Mouse (Mus musculus) intestine, embryonic 14.5 days (tissue): Measurements from ENCODE around the gene Ddost. TPM values are rescaled to one million over a fixed set of nuclear protein-coding genes. Genes with fewer than 3 reads are reported as not detected.

Experiments
- ATAC-seq: fragments of 200-750 bp; cut with Nextera tagmentation; replicated peaks from 2 replicates; pipeline ENCODE4 v1.8.0; 2017; ENCODE audit warnings: low read depth, moderate number of reproducible peaks, moderate TSS enrichment, moderate library complexity; ENCODE audit not compliant: low FRiP score, low TSS enrichment
- DNase-seq: peaks from one replicate; pipeline ENCODE4 v3.0.0-alpha.2; 2018; ENCODE audit warnings: low spot score
- H3K27ac ChIP-seq: fragments of 300-500 bp; sonication (generic); 2 replicates; pipeline ENCODE4 v1.5.1; 2014; ENCODE audit warnings: low read depth, mild to moderate bottlenecking, control low read depth
- H3K27me3 ChIP-seq: fragments of 300-500 bp; sonication (generic); replicated peaks from 2 replicates; pipeline ENCODE4 v1.6.1; 2014; ENCODE audit warnings: low read length, control low read depth; ENCODE audit not compliant: control insufficient read depth, insufficient read depth
- H3K36me3 ChIP-seq: fragments of 300-500 bp; sonication (generic); 2 replicates; pipeline ENCODE4 v1.6.1; 2014; ENCODE audit warnings: low read length, control low read depth; ENCODE audit not compliant: control insufficient read depth, insufficient read depth
- H3K4me1 ChIP-seq: fragments of 300-500 bp; sonication (generic); replicated peaks from 2 replicates; pipeline ENCODE4 v1.6.1; 2014; ENCODE audit warnings: low read length, control low read depth, mixed read lengths; ENCODE audit not compliant: control insufficient read depth, insufficient read depth
- H3K4me2 ChIP-seq: fragments of 300-500 bp; sonication (generic); 2 replicates; pipeline ENCODE4 v1.6.1; 2014; ENCODE audit warnings: low read length
- H3K4me3 ChIP-seq: fragments of 300-500 bp; sonication (generic); 2 replicates; pipeline ENCODE4 v1.5.1; 2014; ENCODE audit warnings: low read depth, low read length, control low read depth, mixed read lengths
- H3K9ac ChIP-seq: fragments of 300-500 bp; sonication (generic); 2 replicates; pipeline ENCODE4 v1.6.1; 2014; ENCODE audit warnings: mild to moderate bottlenecking, low read length
- H3K9me3 ChIP-seq: fragments of 300-500 bp; sonication (generic); 2 replicates; pipeline ENCODE4 v1.6.1; 2016; ENCODE audit warnings: low read length, control low read depth; ENCODE audit not compliant: control insufficient read depth
- WGBS: fragments of 180-500 bp; shearing (Covaris S2); extraction: QIAGEN DNeasy Blood & Tissue Kit; methylation state at CpG from one replicate; pipeline ENCODE4 v1.1.7; 2014; 5-methylcytosine and 5-hydroxymethylcytosine counted together
- polyA plus RNA-seq: library from polyadenylated mRNA; unstranded; fragments of >200 nt; fragmentation: Nextera tagmentation; extraction: Ambion mirVana; gene quantifications from 2 replicates; pipeline ENCODE4 v1.2.1, GENCODE M21; 2014

Gene Ddost
- polyA plus RNA-seq, 1 experiment from 2014 or later = 351 TPM

DNA sequence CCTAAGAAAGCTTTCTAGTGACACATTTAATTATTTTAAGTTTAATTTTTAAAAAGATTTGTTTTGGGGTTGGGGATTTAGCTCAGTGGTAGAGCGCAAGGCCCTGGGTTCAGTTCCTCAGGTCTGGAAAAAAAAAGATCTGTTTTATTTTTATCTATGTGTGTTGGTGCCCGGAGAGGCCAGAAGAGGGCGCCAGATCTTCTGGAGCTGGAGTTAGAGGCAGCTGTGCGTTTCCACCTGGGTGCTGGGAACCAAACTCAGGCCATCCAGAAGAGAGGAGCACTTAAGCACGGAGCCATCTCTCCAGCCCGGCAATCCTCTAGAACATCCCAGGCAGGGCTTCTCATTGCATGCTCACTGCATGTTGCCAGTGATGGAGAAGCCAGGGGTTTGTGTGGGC is 11.8 kb downstream of the Ddost start:
- no peaks in the 10 kb centered on the region for H3K4me1 ChIP-seq
- no peak for DNase-seq
- H3K27me3 ChIP-seq = no peaks in the 10 kb centered on the region
- no peak for ATAC-seq
- H3K4me2 ChIP-seq = no peak overlapping the region
- H3K9me3 ChIP-seq = no peaks in the 10 kb centered on the region
- H3K4me3 ChIP-seq = no peak overlapping the region
- H3K36me3 ChIP-seq = peaks cover 55% of the 10 kb centered on the region
- no peak overlapping the region for H3K27ac ChIP-seq
- 87% methylated on average over 6 of the region's 6 CpGs for WGBS
- H3K9ac ChIP-seq = no peak overlapping the region

DNA sequence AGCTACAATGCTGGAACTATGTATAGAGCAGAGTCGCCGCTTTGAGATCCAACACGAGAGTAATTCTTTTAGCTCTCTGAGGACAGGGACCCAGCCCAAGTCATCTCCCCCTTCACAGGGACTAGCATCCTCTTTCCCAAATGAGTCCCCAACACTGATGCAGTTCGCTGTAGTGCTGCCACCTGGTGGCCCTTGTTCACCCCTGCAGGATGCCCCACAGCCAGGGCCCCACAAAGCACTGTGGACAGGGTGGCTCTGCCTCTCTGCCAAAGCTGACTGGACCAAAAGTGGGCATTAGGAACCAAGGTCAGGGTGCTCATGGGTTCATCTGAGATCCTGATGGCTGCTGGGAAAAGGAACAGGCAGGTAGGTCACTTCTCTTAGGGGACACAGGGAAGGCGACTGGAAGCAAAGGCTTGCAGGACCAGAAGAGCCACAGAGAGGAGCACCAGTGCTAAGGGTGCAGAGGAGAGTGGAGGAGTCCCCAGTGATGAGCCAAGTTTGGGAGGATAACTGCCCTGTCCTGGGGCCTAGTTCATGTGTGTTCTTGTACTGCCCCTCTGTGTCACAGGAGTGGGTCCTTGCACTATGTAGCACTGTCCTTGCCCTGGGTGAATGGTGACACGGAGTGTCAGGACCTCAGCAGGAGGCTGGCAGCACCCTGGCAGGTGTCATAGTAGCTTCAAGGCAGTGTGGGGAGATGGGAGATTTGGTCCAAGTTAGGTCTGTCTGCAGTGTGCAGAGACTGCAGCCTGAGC is 14.2 kb downstream of the Ddost start:
- peak; percentile 35 for ATAC-seq
- Histone ChIP-seq H3K9ac (no peak overlapping the region), H3K4me1 (no peaks in the 10 kb centered on the region; the same call in 1 of the 2 replicates), H3K9me3 (no peaks in the 10 kb centered on the region), H3K27ac (no peak overlapping the region), H3K4me3 (no peak overlapping the region), H3K4me2 (no peak overlapping the region), H3K27me3 (no peaks in the 10 kb centered on the region), H3K36me3 (peaks cover 32% of the 10 kb centered on the region; the same call in 1 of the 2 replicates)
- peak; percentile 76 for DNase-seq
- 52% methylated on average over 6 of the region's 6 CpGs for WGBS

GRCm38 (mm10) chr4:138319508-138319907 is 15.0 kb downstream of the Ddost start:
- Histone ChIP-seq H3K4me1 (peaks cover 3% of the 10 kb centered on the region; the same call in 1 of the 2 replicates), H3K9ac (no peak overlapping the region), H3K36me3 (peaks cover 25% of the 10 kb centered on the region; the same call in 1 of the 2 replicates), H3K4me3 (no peak overlapping the region), H3K27ac (no peak overlapping the region), H3K4me2 (no peak overlapping the region), H3K9me3 (no peaks in the 10 kb centered on the region), H3K27me3 (no peaks in the 10 kb centered on the region)
- DNase-seq = peak; percentile 93
- 39% methylated on average over 10 of the region's 10 CpGs for WGBS
- ATAC-seq = peak; percentile 26; the same call in 1 of the 2 replicates

GRCm38 (mm10) chr4:138320711-138321110 is 16.2 kb downstream of the Ddost start:
- Histone ChIP-seq H3K27me3 (no peaks in the 10 kb centered on the region), H3K4me1 (peaks cover 3% of the 10 kb centered on the region; the same call in 1 of the 2 replicates), H3K4me2 (no peak overlapping the region), H3K4me3 (no peak overlapping the region), H3K9me3 (no peaks in the 10 kb centered on the region), H3K9ac (no peak overlapping the region), H3K36me3 (peaks cover 20% of the 10 kb centered on the region; the same call in 1 of the 2 replicates), H3K27ac (no peak overlapping the region)
- ATAC-seq = no peak
- no peak for DNase-seq
- 66% methylated on average over 11 of the region's 11 CpGs for WGBS

DNA sequence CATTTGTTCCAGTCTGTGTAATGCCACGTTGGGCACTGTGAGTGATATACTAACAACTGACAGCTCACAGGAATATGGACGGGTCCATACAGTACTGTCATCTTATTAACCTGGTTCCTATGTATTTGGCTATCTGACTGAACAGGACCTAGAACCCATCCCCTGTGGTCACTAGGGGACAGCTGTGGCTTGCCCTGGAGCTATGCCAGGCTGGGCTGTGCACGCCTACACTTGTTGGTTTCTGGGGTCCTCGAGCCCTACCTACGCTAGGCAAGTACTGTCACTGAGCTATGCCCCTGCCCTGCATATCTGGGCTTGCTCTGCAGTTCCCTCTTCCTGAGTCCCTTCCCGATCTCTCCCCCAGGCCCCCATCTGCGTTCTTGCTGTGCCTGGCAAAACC is 17.0 kb downstream of the Ddost start:
- H3K27me3 ChIP-seq = no peaks in the 10 kb centered on the region
- no peak for ATAC-seq
- H3K9me3 ChIP-seq = no peaks in the 10 kb centered on the region
- 79% methylated on average over 7 of the region's 7 CpGs for WGBS
- no peak overlapping the region for H3K27ac ChIP-seq
- no peak overlapping the region for H3K4me2 ChIP-seq
- DNase-seq = no peak
- peaks cover 20% of the 10 kb centered on the region; the same call in 1 of the 2 replicates for H3K36me3 ChIP-seq
- peaks cover 7% of the 10 kb centered on the region for H3K4me1 ChIP-seq
- no peak overlapping the region for H3K4me3 ChIP-seq
- H3K9ac ChIP-seq = no peak overlapping the region

GRCm38 (mm10) chr4:138322692-138323091 is 18.2 kb downstream of the Ddost start:
- H3K9me3 ChIP-seq = no peaks in the 10 kb centered on the region
- DNase-seq (no peak), ATAC-seq (no peak)

DNA sequence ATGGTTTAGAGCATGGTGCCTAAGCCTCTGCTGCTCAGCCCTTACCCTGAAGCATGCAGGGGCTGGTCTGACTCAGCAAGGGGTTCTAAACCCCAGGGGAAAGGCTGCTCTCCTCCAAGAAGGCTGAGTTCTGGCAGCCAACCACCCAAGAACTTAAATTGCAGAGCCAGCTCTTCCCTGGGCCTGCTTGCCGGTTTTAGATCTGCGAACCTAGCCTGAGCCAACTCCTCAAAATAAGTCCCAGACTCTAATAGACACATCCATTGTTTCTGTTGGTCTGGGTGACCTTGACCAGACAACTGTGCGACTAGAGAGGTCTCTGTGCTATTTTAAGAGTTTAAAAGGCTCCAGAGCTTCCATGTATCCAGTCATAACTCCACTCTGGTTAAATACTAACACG is 19.2 kb downstream of the Ddost start:
- no peaks in the 10 kb centered on the region for H3K9me3 ChIP-seq
- H3K27ac ChIP-seq = no peak overlapping the region
- ATAC-seq = no peak
- H3K27me3 ChIP-seq = no peaks in the 10 kb centered on the region
- H3K4me2 ChIP-seq = no peak overlapping the region
- H3K36me3 ChIP-seq = peaks cover 6% of the 10 kb centered on the region; the same call in 1 of the 2 replicates
- peaks cover 9% of the 10 kb centered on the region for H3K4me1 ChIP-seq
- no peak overlapping the region for H3K4me3 ChIP-seq
- WGBS = 52% methylated on average over 4 of the region's 4 CpGs
- no peak for DNase-seq
- H3K9ac ChIP-seq = no peak overlapping the region

More at GRCm38 (mm10) chr4:138322692-138323091, 18.2 kb downstream of the Ddost start:
- Histone ChIP-seq H3K27ac (no peak overlapping the region), H3K27me3 (no peaks in the 10 kb centered on the region), H3K36me3 (peaks cover 8% of the 10 kb centered on the region; the same call in 1 of the 2 replicates), H3K4me1 (peaks cover 9% of the 10 kb centered on the region), H3K9ac (no peak overlapping the region), H3K4me3 (no peak overlapping the region), H3K4me2 (no peak overlapping the region)
- 76% methylated on average over 4 of the region's 4 CpGs for WGBS

DNA sequence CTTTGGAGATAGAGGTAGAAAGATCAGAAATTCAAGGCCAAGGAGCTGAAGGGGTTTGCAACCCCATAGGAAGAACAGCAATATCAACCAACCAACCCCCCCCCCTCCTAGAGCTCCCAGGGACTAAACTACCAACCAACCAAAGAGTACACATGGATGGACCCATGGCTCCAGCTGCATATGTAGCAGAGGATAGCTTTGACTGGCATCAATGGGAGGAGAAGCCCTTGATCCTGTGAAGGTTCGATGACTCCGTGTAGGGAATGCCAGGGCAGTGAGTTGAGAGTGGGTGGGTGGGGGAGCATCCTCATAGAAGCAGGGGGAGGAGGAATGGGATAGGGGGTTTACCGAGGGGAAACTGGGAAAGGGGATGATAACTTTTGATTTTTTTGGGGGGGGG is 19.9 kb downstream of the Ddost start:
- Histone ChIP-seq H3K27ac (no peak overlapping the region), H3K4me1 (peaks cover 9% of the 10 kb centered on the region), H3K36me3 (peaks cover 6% of the 10 kb centered on the region; the same call in 1 of the 2 replicates), H3K4me3 (no peak overlapping the region), H3K9me3 (no peaks in the 10 kb centered on the region), H3K27me3 (no peaks in the 10 kb centered on the region), H3K9ac (no peak overlapping the region), H3K4me2 (no peak overlapping the region)
- no peak for ATAC-seq
- no peak for DNase-seq
- WGBS = 93% methylated on average over 3 of the region's 3 CpGs
